Mouse (Mus musculus): ENCODE measurements around the gene Snrnp70. TPM values are rescaled to one million over a fixed set of nuclear protein-coding genes. Genes with fewer than 3 reads are reported as not detected.
A peak's percentile ranks its signal among the peaks of the same experiment; 100 is the strongest.

The Snrnp70 gene
- total RNA-seq, 2 experiments from 2014 or later, result 87.9 to 90.7 TPM

GRCm38 (mm10) chr7:45419859-45420614 is 24.5 kb upstream of the Snrnp70 start:
- DNase-seq, result no peak
- intact Hi-C loops (cut with DNase I), result no loop called here
- Histone ChIP-seq H3K27ac (no peak overlapping the region), H3K4me3 (no peak overlapping the region)
- TF ChIP-seq CTCF (IDR thresholded peaks at IDR 0.05), result no peak

GRCm38 (mm10) chr7:45417962-45418492 is 22.5 kb upstream of the Snrnp70 start:
- no peak overlapping the region for H3K27ac ChIP-seq
- no peak overlapping the region for H3K4me3 ChIP-seq
- no peak for TF ChIP-seq CTCF (IDR thresholded peaks at IDR 0.05)
- intact Hi-C loops (cut with DNase I), result loop anchor here (2.0 kb wide), 1 partner anchor 13 kb away; no protein-coding TSS in a partner anchor
- peak; percentile 5 for DNase-seq

- no peak for TF ChIP-seq CTCF (IDR thresholded peaks at IDR 0.05)
- H3K4me3 ChIP-seq, result no peak overlapping the region
- intact Hi-C loops (cut with DNase I), result loop anchor here (2.0 kb wide), 1 partner anchor 15 kb away; no protein-coding TSS in a partner anchor
- no peak overlapping the region for H3K27ac ChIP-seq
- no peak for DNase-seq
Measured at GRCm38 (mm10) chr7:45415636-45416035, 20.1 kb upstream of the Snrnp70 start.

- Histone ChIP-seq H3K27ac (no peak overlapping the region), H3K4me3 (no peak overlapping the region)
- TF ChIP-seq CTCF (IDR thresholded peaks at IDR 0.05), result no peak
- DNase-seq, result no peak
- intact Hi-C loops (cut with DNase I), result no loop called here
Measured at GRCm38 (mm10) chr7:45414740-45415224, 19.2 kb upstream of the Snrnp70 start.

GRCm38 (mm10) chr7:45413864-45414739 is 18.6 kb upstream of the Snrnp70 start:
- H3K27ac ChIP-seq, result peak overlapping the region; percentile 98
- H3K4me3 ChIP-seq, result peak overlapping the region; percentile 74
- intact Hi-C loops (cut with DNase I), result no loop called here
- DNase-seq, result no peak
- no peak for TF ChIP-seq CTCF (IDR thresholded peaks at IDR 0.05)

- no peak for TF ChIP-seq CTCF (IDR thresholded peaks at IDR 0.05)
- peak within 1 kb of the TSS; percentile 98 for H3K27ac ChIP-seq
- peak within 1 kb of the TSS; percentile 74 for H3K4me3 ChIP-seq
- peak; percentile 74 for DNase-seq
- intact Hi-C loops (cut with DNase I), result no loop called here
Measured at GRCm38 (mm10) chr7:45413113-45413863, 17.7 kb upstream of the Snrnp70 start, which contains the start of gene Ntf5. Gene Ntf5 (plus strand): TSS chr7:45413695.

GRCm38 (mm10) chr7:45412421-45412820 is 16.9 kb upstream of the Snrnp70 start:
- intact Hi-C loops (cut with DNase I), result no loop called here
- Histone ChIP-seq H3K27ac (peak overlapping the region; percentile 98), H3K4me3 (peak overlapping the region; percentile 74)
- peak; percentile 83 for DNase-seq
- no peak for TF ChIP-seq CTCF (IDR thresholded peaks at IDR 0.05)

- TF ChIP-seq CTCF (IDR thresholded peaks at IDR 0.05), result no peak
- H3K27ac ChIP-seq, result peak overlapping the region; percentile 98
- no peak for DNase-seq
- intact Hi-C loops (cut with DNase I), result no loop called here
- peak overlapping the region; percentile 81 for H3K4me3 ChIP-seq
Measured at GRCm38 (mm10) chr7:45409497-45410163, 14.1 kb upstream of the Snrnp70 start.

GRCm38 (mm10) chr7:45408949-45409348 is 13.4 kb upstream of the Snrnp70 start:
- intact Hi-C loops (cut with DNase I), result no loop called here
- TF ChIP-seq CTCF (IDR thresholded peaks at IDR 0.05), result no peak
- DNase-seq, result no peak

GRCm38 (mm10) chr7:45408351-45408750 is 12.8 kb upstream of the Snrnp70 start:
- intact Hi-C loops (cut with DNase I), result no loop called here
- H3K4me3 ChIP-seq, result peak overlapping the region; percentile 81
- no peak for TF ChIP-seq CTCF (IDR thresholded peaks at IDR 0.05)
- H3K27ac ChIP-seq, result peak overlapping the region; percentile 98
- no peak for DNase-seq

More at GRCm38 (mm10) chr7:45408949-45409348, 13.4 kb upstream of the Snrnp70 start:
- H3K4me3 ChIP-seq, result peak overlapping the region; percentile 81
- H3K27ac ChIP-seq, result peak overlapping the region; percentile 98

- Histone ChIP-seq H3K27ac (peak overlapping the region; percentile 98), H3K4me3 (peak overlapping the region; percentile 81)
- DNase-seq, result no peak
- intact Hi-C loops (cut with DNase I), result no loop called here
- no peak for TF ChIP-seq CTCF (IDR thresholded peaks at IDR 0.05)
Measured at GRCm38 (mm10) chr7:45407836-45408235, 12.3 kb upstream of the Snrnp70 start.
